Mouse (Mus musculus) A20 (cell line): ENCODE measurements around the gene Sart1.

ENCODE experiments used
- DNase-seq: peaks from one replicate; pipeline ENCODE4 v3.0.0-alpha.2; 2011; ENCODE audit warnings: low read depth, low spot score

Sart1 gene

GRCm38 (mm10) chr19:5388588-5389242 is at the start of gene Sart1:
TSS of gene Sart1 (minus strand) at chr19:5388703.
- DNase-seq = peak; percentile 97

GRCm38 (mm10) chr19:5433951-5434350 is 45.4 kb upstream of the Sart1 start:
- no peak for DNase-seq

- peak; percentile 23 for DNase-seq
Observed at GRCm38 (mm10) chr19:5432992-5433852, 44.7 kb upstream of the Sart1 start.

DNA sequence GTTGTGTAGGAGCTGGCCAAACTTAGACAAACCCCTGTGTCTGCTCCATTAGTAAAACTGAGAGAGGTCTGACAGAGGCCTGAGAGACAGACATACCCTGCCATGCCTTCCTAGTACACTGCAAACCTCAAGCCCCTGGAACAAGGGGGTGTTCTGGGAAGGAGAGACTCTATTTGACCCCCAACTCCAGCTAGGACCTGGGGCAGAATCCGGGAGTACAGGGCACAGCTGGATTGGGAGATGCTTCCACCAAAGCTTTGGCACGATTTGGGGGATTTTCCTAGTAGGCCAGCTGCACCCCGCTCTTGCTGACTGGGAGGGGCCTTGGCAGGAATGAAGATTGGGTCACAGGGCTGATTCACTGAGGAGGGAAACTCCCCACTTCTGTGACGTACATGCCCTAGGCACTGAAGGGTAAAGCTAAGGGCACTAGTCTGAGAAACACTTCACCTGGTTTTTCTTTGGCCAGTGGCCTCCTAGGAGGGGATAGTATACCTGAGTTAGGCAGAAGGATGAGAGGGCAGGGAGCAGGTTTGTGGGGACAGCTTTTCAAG is 43.5 kb upstream of the Sart1 start:
- DNase-seq = peak; percentile 33

DNA sequence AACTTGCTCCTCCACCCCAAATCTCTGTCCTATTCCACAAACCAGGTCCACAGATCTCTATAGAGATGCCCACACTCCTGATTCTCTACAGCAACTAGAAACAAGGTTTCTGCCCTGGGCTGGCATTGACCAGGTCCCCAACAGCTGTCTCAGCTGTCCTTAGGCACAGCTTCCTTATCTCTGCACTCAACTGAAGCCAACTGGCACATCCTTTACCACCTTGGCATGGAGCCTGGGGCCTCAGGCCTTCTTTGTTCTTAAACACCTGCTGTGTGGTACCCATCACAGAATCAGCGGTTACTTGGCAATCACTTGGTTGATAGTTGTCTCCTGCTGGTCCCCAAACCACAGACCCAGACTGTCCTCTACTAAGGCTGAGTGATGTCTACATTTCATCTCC is 41.9 kb upstream of the Sart1 start:
- no peak for DNase-seq

DNA sequence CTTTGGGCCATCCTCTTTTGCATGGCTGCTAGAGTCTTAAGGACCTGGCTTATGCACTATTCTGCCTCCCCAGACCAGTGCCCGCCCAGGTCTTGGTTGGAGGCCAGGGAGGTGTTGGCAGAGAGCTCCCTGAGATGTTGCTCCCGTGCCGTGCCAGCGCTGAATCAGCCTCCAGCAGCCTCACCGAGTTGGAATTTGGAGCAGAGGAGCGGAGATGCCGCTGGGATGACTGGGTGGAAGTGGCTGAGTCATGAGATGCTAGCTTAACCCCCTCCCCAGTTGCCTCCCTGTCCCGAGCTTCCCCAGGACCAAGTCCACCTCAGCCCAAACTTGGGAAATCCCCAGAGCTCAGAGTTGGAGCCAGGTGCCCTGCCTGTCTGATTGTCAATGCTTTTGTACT is 41.3 kb upstream of the Sart1 start:
- no peak for DNase-seq

DNA sequence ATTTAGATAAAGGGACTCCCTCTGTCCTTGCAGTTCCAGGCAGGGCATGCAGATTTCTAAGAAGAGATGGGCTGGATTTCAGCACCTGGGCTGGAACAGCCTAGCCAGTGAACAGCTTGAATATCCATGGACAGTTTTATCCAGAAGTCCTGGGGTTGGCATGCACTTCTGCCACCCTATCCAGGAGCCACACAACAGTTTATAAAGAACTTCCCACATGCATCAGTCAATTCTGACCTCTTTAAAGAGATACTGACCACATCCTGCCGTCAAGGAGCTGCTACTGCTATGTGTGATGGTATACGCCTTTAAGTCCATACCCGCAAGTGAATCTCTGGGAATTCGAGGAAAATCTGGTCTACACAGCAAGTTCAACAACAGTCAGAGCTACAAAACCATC is 40.7 kb upstream of the Sart1 start:
- DNase-seq = no peak

DNA sequence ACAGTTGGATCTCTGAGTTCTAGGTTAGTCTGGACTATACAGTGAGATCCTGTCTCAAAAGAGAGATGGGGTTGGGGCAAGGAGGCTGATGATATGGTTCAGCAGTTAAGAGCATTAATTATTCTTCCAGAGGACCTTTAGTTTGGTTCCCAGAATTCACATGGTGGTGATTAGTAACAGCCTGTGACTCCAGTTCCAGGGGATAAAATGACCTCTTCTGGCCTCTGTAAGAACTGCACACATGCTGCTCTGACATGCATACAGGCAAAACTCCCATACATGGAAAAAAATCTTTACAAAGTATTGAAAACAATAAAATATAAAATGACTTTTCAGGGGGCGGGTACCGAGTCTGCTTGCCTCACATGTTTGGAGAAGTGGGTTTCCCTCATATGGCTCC is 39.6 kb upstream of the Sart1 start:
- DNase-seq = peak; percentile 49

DNA sequence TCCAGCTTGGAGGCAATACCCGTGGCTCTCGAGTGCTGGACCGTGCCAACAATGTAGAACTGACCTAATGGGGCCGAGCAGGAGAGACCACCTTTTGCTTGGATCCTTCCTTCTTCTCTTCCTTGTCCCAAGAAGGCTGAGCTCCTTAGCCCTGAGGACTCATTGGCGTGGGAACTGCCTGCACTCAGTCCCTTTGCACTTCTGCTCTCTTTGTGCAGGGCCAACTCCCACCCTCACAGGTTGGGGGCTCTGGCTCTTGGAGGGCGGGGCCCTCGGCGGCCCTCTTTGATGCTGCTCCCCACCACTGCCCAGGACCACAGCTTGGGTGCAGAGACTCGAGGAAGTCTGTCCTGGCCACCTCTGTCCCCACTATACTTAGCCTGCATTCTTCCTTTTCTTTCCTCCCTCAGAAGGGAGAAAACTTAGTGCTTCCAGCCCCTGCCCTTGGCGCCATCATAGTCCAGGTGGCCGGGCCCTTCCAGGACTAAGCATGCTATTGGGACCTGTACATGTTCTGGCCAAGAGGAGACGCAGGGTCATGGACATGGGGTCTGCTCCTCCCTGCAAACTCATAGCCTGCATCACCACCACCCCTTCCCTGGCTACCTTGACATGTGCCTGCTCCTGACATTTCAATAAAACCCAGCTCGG is 38.3 kb upstream of the Sart1 start:
- no peak for DNase-seq

DNA sequence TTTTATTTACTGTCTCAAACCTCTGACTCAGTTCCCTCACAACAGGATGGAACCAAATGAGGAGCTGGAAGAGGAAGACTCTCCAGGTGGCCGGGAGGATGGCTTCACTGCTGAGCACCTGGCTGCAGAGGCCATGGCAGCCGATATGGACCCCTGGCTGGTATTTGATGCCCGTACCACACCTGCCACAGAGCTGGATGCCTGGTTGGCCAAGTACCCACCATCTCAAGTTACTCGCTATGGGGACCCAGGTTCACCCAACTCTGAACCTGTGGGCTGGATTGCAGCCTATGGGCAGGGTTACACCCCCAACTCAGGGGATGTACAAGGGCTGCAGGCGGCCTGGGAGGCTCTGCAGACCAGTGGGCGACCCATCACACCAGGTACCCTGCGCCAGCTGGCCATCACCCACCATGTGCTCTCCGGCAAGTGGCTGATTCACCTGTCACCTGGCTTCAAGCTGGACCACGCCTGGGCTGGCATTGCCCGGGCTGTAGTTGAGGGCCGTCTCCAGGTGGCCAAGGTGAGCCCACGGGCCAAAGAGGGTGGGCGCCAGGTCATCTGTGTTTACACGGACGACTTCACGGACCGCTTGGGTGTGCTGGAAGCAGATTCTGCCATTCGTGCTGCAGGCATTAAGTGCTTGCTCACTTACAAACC is 37.5 kb upstream of the Sart1 start:
- no peak for DNase-seq

DNA sequence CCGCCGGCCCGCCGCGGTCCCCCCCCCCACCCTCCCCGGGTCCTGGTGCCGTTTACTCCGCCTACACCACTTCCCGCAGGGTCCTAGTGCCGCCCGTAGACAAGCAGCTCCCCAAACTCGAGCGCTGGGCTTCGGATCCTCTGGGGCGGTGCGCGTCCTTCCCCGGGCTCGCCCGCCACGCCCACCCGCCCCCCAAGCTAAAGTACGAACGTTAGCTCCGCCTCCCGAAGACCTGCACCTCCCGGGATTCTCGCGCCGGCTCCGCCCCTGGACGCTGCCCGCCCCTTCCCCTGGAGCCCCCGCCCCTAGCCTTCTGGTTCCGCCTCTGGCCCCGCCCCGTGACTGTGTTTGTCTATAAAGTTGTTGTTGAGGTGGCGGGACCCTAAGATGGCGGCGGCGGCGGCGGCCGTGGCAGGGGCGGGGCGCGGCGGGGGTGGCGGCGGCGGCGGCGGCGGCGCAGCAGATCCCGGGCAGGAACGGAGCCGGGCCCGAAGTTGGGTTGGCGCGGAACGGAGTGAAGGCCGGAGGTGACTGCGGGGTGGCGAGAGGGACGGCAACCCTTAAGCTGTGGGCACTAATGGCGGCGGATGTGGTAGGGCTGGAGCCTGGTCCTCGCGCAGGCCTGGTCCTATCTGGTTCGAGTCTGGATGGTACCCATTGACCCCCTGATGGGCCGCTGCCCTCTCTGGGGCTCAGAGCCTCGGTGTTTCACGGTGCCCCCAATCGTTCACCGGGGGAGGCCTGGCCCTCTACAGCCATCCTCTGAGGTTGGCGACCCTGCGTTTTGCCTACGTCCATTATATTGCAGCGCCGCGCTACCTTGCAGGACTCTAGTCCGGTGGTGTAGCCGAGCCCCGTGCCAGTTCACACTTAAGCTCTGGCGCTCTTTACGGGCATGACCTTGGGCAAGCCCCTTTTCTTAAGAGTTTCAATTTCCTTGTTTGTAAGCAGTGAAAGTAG is 36.6 kb upstream of the Sart1 start, which contains the start of the genes Drap1 and AI837181:
Gene Drap1, minus strand, starts transcription at position 198 of the 960 bp plus-strand sequence.
Gene AI837181, plus strand, starts transcription at position 363 of the 960 bp plus-strand sequence.
- peak; percentile 99 for DNase-seq

- peak; percentile 87 for DNase-seq
Observed at GRCm38 (mm10) chr19:5424092-5424781, 35.7 kb upstream of the Sart1 start.

DNA sequence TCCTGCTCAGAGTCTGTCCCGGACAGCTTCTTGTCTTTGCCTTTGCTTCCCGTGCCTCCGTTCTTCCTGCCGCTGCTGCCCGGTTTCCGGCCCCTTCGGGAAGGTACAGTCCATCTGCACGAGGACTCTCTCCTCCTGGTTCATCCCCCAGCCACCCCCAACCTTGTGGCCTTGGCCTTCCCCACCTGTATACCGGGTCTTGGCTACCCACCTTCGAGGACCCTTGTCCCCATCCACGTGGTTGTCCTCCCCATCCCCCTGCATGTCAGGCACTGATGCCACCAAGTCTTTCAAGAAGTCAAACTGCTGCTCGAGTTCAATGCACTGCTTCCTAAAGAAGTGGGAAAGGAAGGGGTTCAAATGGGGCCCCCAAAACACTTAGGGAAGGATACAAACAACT is 35.1 kb upstream of the Sart1 start:
- no peak for DNase-seq

DNA sequence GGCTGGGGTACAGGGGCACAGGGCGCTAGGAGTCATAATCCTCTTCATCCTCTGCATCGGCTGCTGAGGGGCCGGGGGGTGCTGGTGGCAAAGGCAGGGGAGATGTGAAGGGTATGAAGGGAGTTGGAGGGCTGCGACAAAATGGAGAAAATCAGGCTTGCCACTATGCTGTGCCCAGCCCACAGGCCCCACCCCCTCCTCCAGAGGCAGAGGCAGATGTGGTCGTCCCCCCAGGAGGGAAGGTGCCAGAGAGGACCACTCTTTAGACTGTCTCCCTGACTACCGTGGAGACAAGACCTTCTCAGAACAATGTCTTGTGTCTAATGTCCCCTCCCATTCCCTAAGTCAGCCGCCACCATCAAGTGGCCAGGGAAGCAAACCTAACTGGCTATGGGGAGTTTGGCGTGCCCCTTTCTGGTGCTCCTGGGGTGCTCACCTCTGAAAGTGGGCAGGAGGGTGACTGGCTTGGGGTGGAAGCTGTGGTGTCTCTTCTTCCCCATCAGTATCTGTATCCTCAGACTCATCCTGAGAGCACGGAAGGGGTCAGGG is 34.5 kb upstream of the Sart1 start:
- no peak for DNase-seq

DNA sequence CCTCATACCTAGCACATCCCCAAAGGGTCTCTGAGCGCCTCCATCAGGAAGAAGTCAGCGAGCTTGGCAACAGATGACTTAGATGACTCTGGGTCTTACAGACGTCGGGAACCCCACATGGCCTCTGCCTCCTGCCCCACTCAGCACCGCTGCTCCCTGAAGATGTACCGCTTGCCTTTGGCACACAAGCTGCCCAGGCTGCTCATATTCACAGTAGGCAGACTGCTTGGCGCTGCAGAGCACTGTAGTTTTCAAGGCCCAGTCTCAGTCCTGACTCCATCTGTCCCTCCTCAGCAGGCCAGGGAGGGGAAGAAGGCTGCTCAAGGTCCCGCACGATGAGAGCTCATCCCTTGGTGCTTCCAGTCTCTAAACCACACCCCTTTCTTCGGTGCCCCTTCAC is 33.8 kb upstream of the Sart1 start:
- DNase-seq = no peak

GRCm38 (mm10) chr19:5421784-5422183 is 33.3 kb upstream of the Sart1 start:
- no peak for DNase-seq

DNA sequence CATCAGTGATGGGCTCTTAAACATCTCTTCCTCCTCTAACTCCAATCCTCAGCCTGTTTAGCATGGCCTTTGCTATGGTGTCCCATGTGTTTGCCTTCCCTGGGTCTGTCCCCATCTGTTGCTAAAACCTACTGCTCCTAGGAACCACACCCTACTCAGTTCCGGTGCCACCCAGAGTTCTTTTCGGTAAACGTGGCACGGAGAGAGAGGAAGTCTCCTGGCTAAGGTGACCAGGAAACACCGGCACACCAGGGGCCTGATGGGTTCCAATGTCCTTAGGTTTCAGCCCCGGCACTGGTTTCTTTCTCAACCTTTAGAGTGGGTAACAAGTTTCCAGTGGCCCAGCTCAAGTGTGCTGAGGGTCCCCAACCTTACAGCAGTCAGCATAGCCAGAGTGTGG is 32.1 kb upstream of the Sart1 start:
- DNase-seq = no peak

DNA sequence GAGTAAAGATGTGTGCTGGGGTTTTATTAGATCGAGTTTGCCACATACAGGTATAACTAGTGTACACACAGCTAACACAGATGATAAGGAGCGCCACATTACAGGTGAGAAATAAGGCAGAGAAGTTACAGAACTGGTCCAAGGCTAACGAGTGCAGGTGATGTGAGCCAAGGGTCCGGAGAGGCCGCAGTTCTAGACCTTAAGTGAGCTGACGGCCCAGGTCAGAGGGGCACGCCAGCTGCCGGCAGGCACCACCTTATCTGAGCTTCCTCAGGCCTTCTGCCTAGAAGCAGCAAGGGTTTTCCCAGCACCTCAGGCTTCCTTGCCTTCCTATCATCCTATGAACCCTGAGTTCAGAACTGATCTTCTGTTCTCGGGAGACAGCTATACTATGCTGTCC is 31.1 kb upstream of the Sart1 start:
- no peak for DNase-seq

DNA sequence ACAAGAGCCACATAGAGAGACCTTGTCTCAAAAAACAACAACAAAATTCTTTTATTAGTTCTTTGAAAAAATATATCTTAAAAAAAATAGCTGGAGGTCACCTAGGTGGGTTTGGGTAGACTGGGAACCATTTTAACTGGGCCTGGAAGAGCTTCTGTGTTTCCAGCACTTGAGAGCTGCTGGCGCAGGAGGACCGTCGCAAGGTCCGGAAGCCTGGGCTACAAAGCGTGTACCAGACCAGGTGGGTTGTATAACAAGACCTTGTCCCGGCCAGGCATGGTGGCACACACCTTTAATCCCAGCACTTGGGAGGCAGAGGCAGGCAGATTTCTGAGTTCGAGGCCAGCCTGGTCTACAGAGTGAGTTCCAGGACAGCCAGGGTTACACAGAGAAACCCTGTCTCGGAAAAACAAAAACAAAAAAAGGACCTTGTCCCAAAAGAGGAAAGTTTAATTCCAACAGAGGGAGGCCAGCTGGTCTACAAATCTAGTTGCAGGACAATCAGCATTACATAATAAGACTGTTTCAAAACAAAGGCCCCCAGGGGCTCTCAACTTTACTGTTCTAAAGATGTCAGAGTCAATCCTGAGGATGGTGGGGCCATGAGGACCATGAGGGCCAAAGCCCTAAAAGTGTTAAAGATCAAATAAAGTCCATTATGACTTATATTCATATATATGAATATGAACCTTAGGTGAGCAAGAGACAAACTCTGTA is 30.4 kb upstream of the Sart1 start:
- no peak for DNase-seq
